Mouse (Mus musculus): ENCODE data around the gene Inpp5e.
"Not testable (repeated sequence)": the region's sequence is repeated elsewhere in the genome, so short reads cannot be mapped to it uniquely, and the experiment has no call there.

Inpp5e gene

GRCm38 (mm10) chr2:26418120-26418519, 9.1 kb upstream of the Inpp5e start:
- no peak for DNase-seq (ENCODE audit: low spot score)

DNA sequence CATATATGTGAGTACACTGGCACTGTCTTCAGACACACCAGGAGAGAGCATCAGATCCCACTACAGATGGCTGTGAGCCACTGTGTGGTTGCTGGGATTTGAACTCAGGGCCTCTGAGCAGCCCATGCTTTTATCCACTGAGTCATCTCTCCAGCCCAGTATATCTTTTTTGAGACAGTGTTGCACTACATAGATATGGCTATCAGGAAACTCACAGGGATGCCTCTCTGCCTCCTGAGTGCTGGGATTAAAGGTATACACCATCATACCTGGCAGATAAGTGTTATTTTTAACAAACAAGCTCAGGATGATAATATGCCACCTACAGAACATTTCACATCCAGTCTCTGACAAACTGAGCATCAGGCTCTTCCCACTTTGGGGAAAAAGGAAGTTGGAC, 8.1 kb upstream of the Inpp5e start:
- DNase-seq (ENCODE audit: low spot score): no peak

- DNase-seq (ENCODE audit: low spot score): peak; percentile 68
Observed at GRCm38 (mm10) chr2:26410931-26411411, 2.0 kb upstream of the Inpp5e start.

DNA sequence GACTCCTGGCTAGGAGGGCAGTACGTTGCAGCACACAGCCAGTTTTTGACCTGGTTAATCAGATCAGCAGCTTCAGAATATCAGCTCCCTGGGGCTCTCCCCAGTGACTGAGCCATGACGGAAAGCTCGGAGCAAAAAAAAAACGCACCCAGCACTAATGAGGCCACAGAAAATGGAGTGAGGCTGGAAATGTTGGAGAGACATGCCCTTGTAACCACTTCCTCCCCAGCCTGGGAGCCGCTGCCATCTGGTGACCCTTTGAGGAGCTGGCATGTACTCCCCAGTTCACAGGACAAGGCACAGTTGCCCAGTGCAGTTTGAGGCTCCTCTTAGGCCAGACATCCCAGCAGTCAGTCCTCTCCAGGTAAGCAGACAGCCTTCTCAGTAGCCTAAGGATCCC, 1.1 kb upstream of the Inpp5e start:
- DNase-seq (ENCODE audit: low spot score): no peak

- DNase-seq (ENCODE audit: low spot score): no peak
Observed at GRCm38 (mm10) chr2:26409362-26409761, 359 bp upstream of the Inpp5e start.

- no peak for DNase-seq (ENCODE audit: low spot score)
Observed at GRCm38 (mm10) chr2:26403306-26403705, 5.7 kb downstream of the Inpp5e start.

DNA sequence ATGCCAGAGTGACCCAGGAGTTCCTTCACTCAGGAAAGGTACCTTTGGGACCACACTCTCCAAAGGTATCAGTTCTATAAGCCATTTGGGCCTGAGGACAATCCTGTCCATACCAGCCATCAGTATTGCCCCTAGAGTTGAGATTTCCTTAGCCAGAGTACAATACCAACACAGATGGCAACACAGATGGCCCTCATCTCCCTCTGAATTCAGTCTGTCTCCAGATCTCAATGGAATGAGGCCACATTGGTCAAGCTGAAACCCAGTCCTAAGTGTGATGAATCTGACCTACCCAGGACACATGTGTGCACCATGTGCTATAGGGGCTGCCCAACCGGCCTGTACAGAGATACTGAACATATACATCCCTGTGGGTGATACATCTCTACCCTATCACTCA, 6.7 kb downstream of the Inpp5e start:
- no peak for DNase-seq (ENCODE audit: low spot score)

DNA sequence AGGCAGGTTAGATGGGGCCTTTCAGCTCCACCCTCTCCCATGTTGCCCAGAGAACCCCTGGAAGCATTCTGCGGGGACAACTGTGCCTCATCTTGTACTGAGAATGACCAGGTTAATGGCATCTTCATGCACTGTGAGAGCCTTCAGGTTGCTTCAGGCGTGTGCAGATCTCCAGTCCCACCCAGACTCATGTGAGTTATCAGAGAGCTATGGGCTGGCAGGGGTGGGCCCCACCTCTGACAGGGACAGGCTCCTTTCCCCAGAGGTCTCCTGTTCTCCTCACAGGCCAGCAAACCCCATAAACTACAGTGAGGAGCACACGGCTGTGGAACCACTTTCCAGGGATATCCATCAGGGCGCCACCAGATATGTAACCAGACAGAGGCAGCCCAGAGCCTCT, 8.0 kb downstream of the Inpp5e start:
- no peak for DNase-seq (ENCODE audit: low spot score)

GRCm38 (mm10) chr2:26400296-26400695, 8.7 kb downstream of the Inpp5e start:
- DNase-seq (ENCODE audit: low spot score): no peak

GRCm38 (mm10) chr2:26399647-26400046, 9.4 kb downstream of the Inpp5e start:
- DNase-seq (ENCODE audit: low spot score): no peak

- no peak for DNase-seq (ENCODE audit: low spot score)
Observed at GRCm38 (mm10) chr2:26398978-26399377, 10.0 kb downstream of the Inpp5e start.

GRCm38 (mm10) chr2:26391617-26392016, 17.4 kb downstream of the Inpp5e start:
- no peak for DNase-seq (ENCODE audit: low spot score)

GRCm38 (mm10) chr2:26390954-26391353, 18.0 kb downstream of the Inpp5e start:
- DNase-seq (ENCODE audit: low spot score): no peak

DNA sequence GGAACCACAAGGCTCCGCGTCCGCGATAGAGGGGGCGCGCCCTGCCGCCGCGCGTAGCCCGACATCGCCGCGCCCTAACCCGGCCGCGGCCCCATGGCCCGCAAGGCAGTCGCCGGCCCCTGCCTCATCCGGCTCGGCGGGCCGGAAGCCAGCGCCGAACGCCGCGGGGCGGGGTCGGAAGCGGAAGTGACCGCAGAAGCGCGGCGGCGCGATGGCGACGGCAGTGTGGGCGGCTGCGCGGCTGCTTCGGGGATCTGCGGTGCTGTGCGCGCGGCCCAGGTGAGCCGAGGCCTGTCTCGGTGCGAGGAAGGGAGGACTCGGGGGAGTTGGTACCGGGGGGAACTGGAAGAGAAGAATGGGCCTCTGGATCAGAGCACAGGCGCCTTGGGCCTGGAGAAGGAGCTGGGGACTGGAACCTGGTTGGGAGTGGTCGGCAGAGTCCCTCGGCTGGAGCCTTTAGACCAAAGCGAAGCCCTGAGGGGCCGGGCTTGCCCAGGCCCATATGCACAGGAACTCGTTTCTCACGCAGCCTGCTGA, 19.8 kb downstream of the Inpp5e start, which contains the start of the genes Entr1 and Pmpca:
TSS of gene Entr1 (minus strand) at position 163 of the 537 bp plus-strand sequence.
TSS of gene Pmpca (plus strand) at position 186 of the 537 bp plus-strand sequence.
- peak; percentile 67 for DNase-seq (ENCODE audit: low spot score)

DNA sequence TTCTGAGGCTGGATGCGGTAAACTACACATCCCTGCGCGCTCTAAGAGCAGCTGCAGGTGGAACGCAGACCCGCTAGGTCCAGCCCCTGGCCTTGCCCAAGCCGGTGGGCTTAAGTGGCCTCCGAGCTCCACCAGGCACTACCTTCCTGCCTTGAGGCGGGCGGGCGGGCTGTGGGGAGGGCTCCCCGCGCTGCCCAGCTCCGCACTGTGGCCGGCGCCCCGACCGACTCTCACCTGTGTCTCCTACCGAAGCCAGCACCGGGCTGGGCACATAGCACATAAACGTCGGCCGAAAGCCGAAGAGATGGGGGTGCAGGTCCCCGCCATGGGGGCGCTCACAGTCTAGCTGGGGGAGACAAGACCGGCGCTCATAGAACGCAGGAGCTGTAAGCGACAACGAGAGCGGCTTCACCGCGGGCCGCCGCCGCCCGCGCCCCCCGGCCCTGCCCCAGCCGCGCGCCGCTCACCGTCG, 20.3 kb downstream of the Inpp5e start:
- no peak for DNase-seq (ENCODE audit: low spot score)

GRCm38 (mm10) chr2:26387713-26388112, 21.3 kb downstream of the Inpp5e start:
- no peak for DNase-seq (ENCODE audit: low spot score)

DNA sequence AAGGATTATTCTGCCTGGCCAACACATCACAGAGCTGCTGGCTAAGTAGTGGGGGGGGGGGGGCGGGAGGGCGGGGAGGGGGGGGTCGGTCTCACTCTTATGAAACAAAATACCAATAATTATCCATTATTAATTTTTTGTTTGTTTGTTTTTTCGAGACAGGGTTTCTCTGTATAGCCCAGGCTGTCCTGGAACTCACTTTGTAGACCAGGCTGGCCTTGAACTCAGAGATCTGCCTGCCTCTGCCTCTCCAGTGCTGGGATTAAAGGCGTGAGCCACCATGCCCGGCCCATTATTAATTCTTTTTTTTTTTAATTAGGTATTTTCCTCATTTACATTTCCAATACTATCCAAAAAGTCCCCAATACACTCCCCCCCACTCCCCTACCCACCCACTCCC, 28.1 kb downstream of the Inpp5e start:
- not testable (repeated sequence) for DNase-seq (ENCODE audit: low spot score)

DNA sequence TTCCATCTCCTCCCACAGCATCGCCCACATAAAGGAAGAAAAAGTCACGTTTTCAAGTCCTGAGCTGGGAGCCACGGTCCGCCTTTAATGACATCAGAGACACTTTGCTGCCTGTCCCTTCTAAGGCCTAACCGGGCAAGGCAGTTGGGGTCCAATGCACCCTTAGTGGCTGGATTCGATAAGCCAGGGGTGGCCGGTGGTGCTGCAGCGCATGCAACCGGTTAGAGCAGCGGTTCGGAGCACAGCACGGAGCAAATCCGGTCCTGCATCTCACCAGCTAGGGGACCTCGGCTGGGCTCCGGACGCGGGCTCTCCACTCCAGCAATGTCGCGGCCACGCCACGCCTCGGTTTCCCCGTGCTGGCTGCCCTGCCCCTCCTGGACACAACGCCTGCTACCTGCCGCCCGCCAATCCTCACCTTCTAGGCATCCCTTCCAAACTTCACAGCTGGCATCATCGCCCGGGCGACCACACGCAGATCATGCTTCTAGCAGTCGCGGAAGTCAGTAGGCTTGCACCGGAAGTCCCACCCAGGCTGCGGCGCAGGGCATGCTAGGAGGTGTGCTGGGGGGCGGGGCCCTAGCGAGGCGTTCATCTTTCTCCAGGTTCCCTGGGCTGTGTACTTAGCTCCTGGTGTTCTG, 28.8 kb downstream of the Inpp5e start, which contains the start of gene Snapc4:
TSS of gene Snapc4 (minus strand) at position 523 of the 641 bp plus-strand sequence.
- DNase-seq (ENCODE audit: low spot score): peak; percentile 67

- DNase-seq (ENCODE audit: low spot score): no peak
Observed at GRCm38 (mm10) chr2:26372396-26372795, 36.6 kb downstream of the Inpp5e start.

DNA sequence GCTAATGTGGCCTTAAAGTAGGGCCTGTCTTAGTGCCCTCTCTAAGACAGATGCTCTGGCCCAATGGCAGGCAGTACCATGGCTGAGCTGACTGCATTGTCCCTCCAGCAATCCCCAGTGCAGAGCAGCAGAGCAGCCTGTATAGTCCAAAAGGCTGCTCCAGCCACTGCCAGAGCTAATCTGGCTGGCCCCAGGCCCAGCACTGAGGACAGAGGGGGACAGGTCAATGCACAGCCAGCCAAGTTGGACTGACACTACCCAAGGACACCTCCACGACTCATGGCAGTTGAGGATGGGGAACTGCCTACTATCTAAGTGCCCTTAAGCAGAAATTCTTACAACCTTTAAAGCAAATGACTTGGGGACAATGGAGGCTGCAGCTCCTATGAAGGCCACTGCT, 40.4 kb downstream of the Inpp5e start:
- DNase-seq (ENCODE audit: low spot score): no peak

GRCm38 (mm10) chr2:26367911-26368310, 41.1 kb downstream of the Inpp5e start:
- DNase-seq (ENCODE audit: low spot score): no peak

- DNase-seq (ENCODE audit: low spot score): peak; percentile 66
Observed at GRCm38 (mm10) chr2:26364738-26365465, 44.1 kb downstream of the Inpp5e start.

- no peak for DNase-seq (ENCODE audit: low spot score)
Observed at GRCm38 (mm10) chr2:26363481-26363880, 45.5 kb downstream of the Inpp5e start.
